Mouse (Mus musculus) kidney, adult 8-10 months (tissue): ENCODE measurements around the gene Sdr42e1.
A peak's percentile ranks its signal among the peaks of the same experiment; 100 is the strongest.

Experiments used
- DNase-seq, 2 experiments: peaks; one replicate each; pipeline ENCODE4 v3.0.0; 2022

Sdr42e1 gene

GRCm38 (mm10) chr8:117658990-117659389 lies 14.5 kb downstream of the Sdr42e1 start:
- no peak for DNase-seq

DNA sequence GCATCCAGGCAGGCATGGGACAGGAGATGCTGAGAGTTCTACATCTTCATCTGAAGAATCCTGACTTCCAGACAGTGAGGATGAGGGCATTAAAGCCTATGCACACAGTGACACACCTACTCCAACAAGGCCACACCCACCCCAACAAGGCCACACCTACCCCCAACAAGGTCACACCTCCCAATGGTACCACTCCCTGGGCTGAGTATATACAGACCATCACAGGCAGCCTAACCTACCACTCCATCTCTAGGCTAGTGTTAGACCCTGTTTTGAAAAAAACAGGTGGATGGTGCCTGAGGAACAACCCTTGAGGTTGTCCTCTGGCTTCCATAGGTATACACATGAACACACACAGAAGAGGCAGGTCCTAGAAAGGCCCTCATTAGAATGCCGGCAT lies 21.2 kb downstream of the Sdr42e1 start:
- no peak for DNase-seq

DNA sequence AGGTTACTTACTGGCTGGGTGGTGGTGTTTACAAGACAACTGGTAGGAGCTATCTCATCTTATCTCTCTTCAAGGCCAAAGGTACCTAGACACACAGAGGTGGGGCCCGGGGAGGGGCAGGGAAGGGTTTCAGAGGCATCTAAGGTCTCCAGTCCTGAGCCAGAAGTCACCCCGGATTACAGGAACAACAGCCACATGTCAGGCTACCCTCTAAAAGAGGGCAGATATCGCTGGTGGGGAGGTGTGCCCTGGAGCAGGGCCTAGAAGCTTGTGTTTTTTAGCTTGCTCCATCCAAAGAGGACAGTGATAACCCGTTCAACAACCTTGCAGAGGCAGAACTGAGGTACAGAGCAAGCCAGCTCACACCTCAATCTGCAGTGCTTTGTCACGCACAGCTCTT lies 27.0 kb downstream of the Sdr42e1 start:
- DNase-seq = no peak

DNA sequence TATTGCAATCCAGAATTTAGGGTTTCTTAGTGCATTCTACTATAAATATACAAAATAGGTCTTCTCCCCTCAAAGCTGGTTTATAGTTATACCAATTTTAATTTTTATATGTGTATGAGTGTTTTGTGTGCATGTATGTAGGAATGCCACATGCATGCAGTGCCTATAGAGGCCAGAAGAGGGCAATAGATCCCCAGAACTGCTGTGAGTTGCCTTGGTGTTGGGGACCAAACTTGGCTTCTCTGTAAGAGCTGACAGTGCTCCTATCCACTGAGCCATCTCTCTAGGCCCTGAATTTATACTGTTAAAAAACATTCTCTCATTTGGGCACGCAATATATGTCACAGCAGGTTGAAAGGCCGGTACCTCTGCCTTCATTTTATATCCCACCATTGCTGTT lies 27.5 kb downstream of the Sdr42e1 start:
- peak; percentile 8 to 55 for DNase-seq

DNA sequence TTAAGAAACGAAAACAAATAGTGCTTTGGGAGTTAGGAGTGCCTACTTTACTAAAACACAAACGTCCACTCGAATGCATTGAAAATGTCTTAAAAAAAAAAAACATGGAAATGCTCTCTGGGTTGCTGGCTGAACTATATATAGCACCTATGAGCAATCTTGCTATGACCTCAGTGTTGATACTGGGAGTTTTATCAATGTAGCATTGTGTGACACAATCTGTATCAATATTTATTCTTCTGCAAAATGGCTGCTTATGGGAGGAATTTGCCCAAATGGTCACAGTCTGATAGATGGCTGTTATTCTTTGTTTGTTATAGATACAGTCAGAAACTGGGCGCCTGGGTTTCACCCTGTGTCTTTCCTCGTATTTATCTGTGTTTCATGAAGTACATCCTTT lies 28.0 kb downstream of the Sdr42e1 start:
- DNase-seq = no peak

GRCm38 (mm10) chr8:117639631-117640030 lies 33.9 kb downstream of the Sdr42e1 start:
- DNase-seq = no peak

DNA sequence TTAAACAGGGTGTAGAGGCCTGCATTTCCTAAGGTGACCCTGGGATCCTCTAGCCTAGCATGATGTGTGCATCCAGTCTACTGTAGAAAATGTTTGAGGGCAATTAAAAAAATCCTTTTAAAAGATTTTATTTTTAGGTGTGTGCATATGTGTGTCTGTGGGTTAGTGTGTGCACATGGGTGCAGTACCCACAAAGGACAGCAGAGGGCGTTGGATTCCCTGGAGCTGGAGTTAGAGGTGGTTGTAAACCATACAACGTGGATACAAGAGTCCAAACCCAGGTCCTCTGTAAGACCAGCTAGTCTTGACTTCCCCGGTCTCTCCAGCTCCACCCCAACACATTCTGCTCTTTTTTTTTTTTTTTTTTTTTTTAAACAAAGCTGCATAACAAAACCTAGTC lies 36.0 kb downstream of the Sdr42e1 start:
- no peak for DNase-seq

DNA sequence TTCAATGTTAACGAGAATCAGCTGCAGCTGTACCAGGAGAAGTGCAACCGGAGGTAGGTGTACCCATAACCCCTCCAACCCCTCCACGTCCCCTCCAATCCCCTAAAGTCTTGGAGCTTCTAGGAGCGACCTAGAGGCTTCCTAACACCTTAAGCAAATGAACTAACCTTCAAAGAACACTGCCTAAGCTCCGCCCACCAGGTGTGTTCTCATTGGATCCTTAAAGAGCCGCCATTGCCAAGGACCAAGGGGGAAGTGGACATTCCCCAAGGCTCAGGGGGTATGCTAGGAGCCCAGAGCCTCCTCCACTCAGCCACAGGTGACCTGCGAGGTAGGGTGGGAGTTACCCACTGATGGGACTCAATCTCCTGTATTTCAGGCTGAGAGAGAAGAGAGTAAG lies 39.1 kb downstream of the Sdr42e1 start:
- DNase-seq = no peak

DNA sequence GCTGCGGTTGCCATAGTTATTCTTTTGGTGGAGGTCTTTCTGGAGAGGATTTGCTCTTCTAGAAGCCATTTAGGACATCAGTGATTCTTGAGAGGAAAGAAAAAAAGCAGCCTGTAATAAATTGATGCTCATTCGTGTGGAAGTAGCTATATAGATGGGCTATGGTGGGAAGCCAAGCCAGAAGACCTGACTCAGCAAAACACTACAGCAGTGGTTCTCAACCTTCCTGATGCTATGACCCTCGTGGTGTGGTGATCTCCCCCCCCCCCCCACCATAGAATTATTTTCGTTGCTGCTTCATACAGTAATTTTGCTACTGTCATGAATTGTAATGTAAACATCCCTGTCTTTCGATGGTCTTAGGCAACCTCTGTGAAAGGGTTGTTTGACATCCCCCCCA lies 41.0 kb downstream of the Sdr42e1 start:
- DNase-seq = no peak

DNA sequence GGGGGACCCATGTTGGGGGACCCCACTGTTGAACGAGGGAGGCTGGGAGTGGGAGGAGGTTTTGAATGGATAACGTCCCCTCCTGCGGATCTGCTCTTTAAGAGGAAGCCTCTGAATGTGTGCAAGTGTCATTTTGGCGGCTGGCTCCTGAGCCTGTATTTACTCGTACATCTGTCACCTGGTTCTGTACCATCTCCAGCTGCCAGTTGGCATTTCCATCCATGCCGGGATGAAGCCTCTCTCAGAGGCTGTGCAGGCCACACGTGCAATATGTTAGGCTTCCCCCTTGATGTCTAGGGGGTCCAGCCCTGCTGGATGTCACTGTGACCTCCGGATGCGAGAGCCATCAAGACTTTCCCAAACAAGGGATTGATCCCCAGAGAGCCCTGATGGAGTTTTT lies 46.4 kb downstream of the Sdr42e1 start:
- no peak for DNase-seq

- peak; percentile 17 to 31 for DNase-seq
These were observed 47.2 kb downstream of the Sdr42e1 start for GRCm38 (mm10) chr8:117626040-117626838.

GRCm38 (mm10) chr8:117612861-117613260 lies 60.6 kb downstream of the Sdr42e1 start:
- no peak for DNase-seq
